Mouse (Mus musculus) myocyte (in vitro differentiated cells): ENCODE data around the gene Rab20. TPM values are rescaled to one million over a fixed set of nuclear protein-coding genes. Genes with fewer than 3 reads are reported as not detected.
A peak's percentile ranks its signal among the peaks of the same experiment; 100 is the strongest.

Source experiments
- H3K27me3 ChIP-seq: one replicate; pipeline ENCODE4 v1.6.1; 2011; ENCODE audit not compliant: control insufficient read depth, insufficient read depth, insufficient read length
- H3K36me3 ChIP-seq: one replicate; pipeline ENCODE4 v1.6.1; 2011; ENCODE audit not compliant: control insufficient read depth, insufficient read depth
- H3K4me2 ChIP-seq: one replicate; pipeline ENCODE4 v1.6.1; 2011; ENCODE audit warnings: low read depth, control low read depth
- H3K4me3 ChIP-seq: one replicate; pipeline ENCODE4 v1.5.1; 2011; ENCODE audit warnings: mild to moderate bottlenecking, control low read depth, moderate library complexity
- H3K79me2 ChIP-seq: one replicate; pipeline ENCODE4 v1.6.1; 2011; ENCODE audit not compliant: control insufficient read depth, insufficient read depth
- H3ac ChIP-seq: one replicate; pipeline ENCODE4 v1.6.1; 2011; ENCODE audit not compliant: control insufficient read depth, insufficient read length
- CEBPB ChIP-seq: IDR thresholded peaks from 2 replicates; pipeline ENCODE4 v1.6.1; 2011; ENCODE audit warnings: mild to moderate bottlenecking, moderate library complexity; ENCODE audit not compliant: poor library complexity, insufficient read depth, severe bottlenecking
- E2F4 ChIP-seq: IDR thresholded peaks from one replicate; pipeline ENCODE4 v1.6.1; 2011; ENCODE audit warnings: mild to moderate bottlenecking, control low read depth, moderate library complexity; ENCODE audit not compliant: insufficient read depth
- MAX ChIP-seq: IDR thresholded peaks from one replicate; pipeline ENCODE4 v1.6.1; 2011; ENCODE audit warnings: low read depth, mild to moderate bottlenecking, control low read depth
- MYOD1 ChIP-seq, 3 experiments: IDR thresholded peaks; one replicate each; pipeline ENCODE4 v1.6.1; 2011; ENCODE audit warnings: control low read depth in 2 of 3, low read depth in 2 of 3, mild to moderate bottlenecking in 2 of 3, moderate library complexity in 1 of 3; ENCODE audit not compliant: insufficient read length in 2 of 3, control insufficient read depth in 1 of 3
- MYOG ChIP-seq, 3 experiments: IDR thresholded peaks; one replicate each; pipeline ENCODE4 v1.6.1; 2011; ENCODE audit warnings: control low read depth in 2 of 3, low read depth in 2 of 3, mild to moderate bottlenecking in 2 of 3; ENCODE audit not compliant: insufficient read length in 2 of 3, control insufficient read depth in 1 of 3, insufficient read depth in 1 of 3
- POLR2A ChIP-seq: IDR thresholded peaks from one replicate; pipeline ENCODE4 v1.6.1; 2011; ENCODE audit warnings: low read depth, mild to moderate bottlenecking, control low read depth, moderate library complexity; ENCODE audit not compliant: insufficient read length
- POLR2AphosphoS2 ChIP-seq: IDR thresholded peaks from one replicate; pipeline ENCODE4 v1.6.1; 2011; ENCODE audit warnings: low read depth, control low read depth; ENCODE audit not compliant: insufficient read length
- REST ChIP-seq: IDR thresholded peaks from one replicate; pipeline ENCODE4 v1.6.1; 2011; ENCODE audit warnings: mild to moderate bottlenecking, control low read depth, moderate library complexity; ENCODE audit not compliant: insufficient read depth, insufficient read length
- SRF ChIP-seq: IDR thresholded peaks from one replicate; pipeline ENCODE4 v1.6.1; 2011; ENCODE audit warnings: low read depth; ENCODE audit not compliant: control insufficient read depth, insufficient read length
- TCF12 ChIP-seq: IDR thresholded peaks from one replicate; pipeline ENCODE4 v1.6.1; 2011; ENCODE audit warnings: mild to moderate bottlenecking, control low read depth; ENCODE audit not compliant: poor library complexity, insufficient read depth, severe bottlenecking
- TCF3 ChIP-seq: IDR thresholded peaks from one replicate; pipeline ENCODE4 v1.6.1; 2011; ENCODE audit warnings: low read depth, control low read depth; ENCODE audit not compliant: insufficient read length
- USF1 ChIP-seq: IDR thresholded peaks from one replicate; pipeline ENCODE4 v1.6.1; 2011; ENCODE audit warnings: low read depth, mild to moderate bottlenecking, control low read depth, moderate library complexity
- polyA plus RNA-seq: library from polyadenylated mRNA; unstranded; fragments of >200 nt; fragmentation: generic; extraction: Trizol; gene quantifications from one replicate; pipeline ENCODE4 v1.2.1, GENCODE M21; 2012; ENCODE audit warnings: missing spikeins

The Rab20 gene
- polyA plus RNA-seq, 1 experiment: 1.2 TPM

- peaks cover 6% of the 10 kb centered on the region for H3K27me3 ChIP-seq
- H3K36me3 ChIP-seq: no peaks in the 10 kb centered on the region
Measured at GRCm38 (mm10) chr8:11477178-11477553, 1.3 kb downstream of the Rab20 start.

GRCm38 (mm10) chr8:11476338-11477177, 2.0 kb downstream of the Rab20 start:
- Histone ChIP-seq H3K4me2 (peak overlapping the region; percentile 93), H3ac (no peak overlapping the region), H3K79me2 (no peaks in the 10 kb centered on the region), H3K36me3 (no peaks in the 10 kb centered on the region), H3K4me3 (peak overlapping the region; percentile 25), H3K27me3 (peaks cover 6% of the 10 kb centered on the region)
- TF ChIP-seq USF1 (no peak), E2F4 (no peak), TCF3 (no peak), POLR2A (no peak), REST (no peak), MYOG (IDR thresholded peaks at IDR 0.05; ENCODE audit: control insufficient read depth in 1 of 3, insufficient read depth in 1 of 3, insufficient read length in 2 of 3, low read depth in 2 of 3) (no peak), MYOD1 (IDR thresholded peaks at IDR 0.05; ENCODE audit: control insufficient read depth in 1 of 3, insufficient read length in 2 of 3, low read depth in 2 of 3) (no peak), SRF (no peak), POLR2AphosphoS2 (no peak), MAX (no peak), CEBPB (no peak), TCF12 (no peak)

More at GRCm38 (mm10) chr8:11477178-11477553, 1.3 kb downstream of the Rab20 start:
- H3K79me2 ChIP-seq: no peaks in the 10 kb centered on the region
- TF ChIP-seq TCF12 (no peak), REST (no peak)
- no peak overlapping the region for H3ac ChIP-seq
- H3K4me3 ChIP-seq: peak overlapping the region; percentile 25
- H3K4me2 ChIP-seq: peak overlapping the region; percentile 93

GRCm38 (mm10) chr8:11475876-11476275, 2.6 kb downstream of the Rab20 start:
- Histone ChIP-seq H3ac (no peak overlapping the region), H3K27me3 (peaks cover 6% of the 10 kb centered on the region), H3K36me3 (no peaks in the 10 kb centered on the region), H3K4me3 (no peak overlapping the region), H3K79me2 (no peaks in the 10 kb centered on the region), H3K4me2 (no peak overlapping the region)
- TF ChIP-seq MYOG (IDR thresholded peaks at IDR 0.05; ENCODE audit: control insufficient read depth in 1 of 3, insufficient read depth in 1 of 3, insufficient read length in 2 of 3, low read depth in 2 of 3) (no peak), TCF12 (no peak), REST (no peak), POLR2AphosphoS2 (no peak), MAX (no peak), TCF3 (no peak), MYOD1 (IDR thresholded peaks at IDR 0.05; ENCODE audit: control insufficient read depth in 1 of 3, insufficient read length in 2 of 3, low read depth in 2 of 3) (no peak), SRF (no peak), CEBPB (no peak), USF1 (no peak), POLR2A (no peak), E2F4 (no peak)

GRCm38 (mm10) chr8:11475397-11475796, 3.1 kb downstream of the Rab20 start:
- Histone ChIP-seq H3K79me2 (no peaks in the 10 kb centered on the region), H3ac (no peak overlapping the region), H3K4me2 (no peak overlapping the region), H3K4me3 (no peak overlapping the region), H3K36me3 (no peaks in the 10 kb centered on the region), H3K27me3 (peaks cover 6% of the 10 kb centered on the region)
- no peak for TF ChIP-seq MYOG (IDR thresholded peaks at IDR 0.05; ENCODE audit: control insufficient read depth in 1 of 3, insufficient read depth in 1 of 3, insufficient read length in 2 of 3, low read depth in 2 of 3)
- no peak for TF ChIP-seq POLR2AphosphoS2
- no peak for TF ChIP-seq REST
- no peak for TF ChIP-seq SRF
- no peak for TF ChIP-seq E2F4
- no peak for TF ChIP-seq TCF3
- TF ChIP-seq MYOD1 (IDR thresholded peaks at IDR 0.05; ENCODE audit: control insufficient read depth in 1 of 3, insufficient read length in 2 of 3, low read depth in 2 of 3): no peak
- no peak for TF ChIP-seq USF1
- TF ChIP-seq TCF12: no peak
- no peak for TF ChIP-seq POLR2A
- no peak for TF ChIP-seq MAX
- no peak for TF ChIP-seq CEBPB

GRCm38 (mm10) chr8:11473072-11473471, 5.4 kb downstream of the Rab20 start:
- Histone ChIP-seq H3K27me3 (peaks cover 2% of the 10 kb centered on the region), H3K79me2 (no peaks in the 10 kb centered on the region), H3K36me3 (no peaks in the 10 kb centered on the region), H3K4me2 (no peak overlapping the region), H3K4me3 (no peak overlapping the region), H3ac (no peak overlapping the region)
- TF ChIP-seq TCF3: no peak
- TF ChIP-seq MYOD1 (IDR thresholded peaks at IDR 0.05; ENCODE audit: control insufficient read depth in 1 of 3, insufficient read length in 2 of 3, low read depth in 2 of 3): no peak
- no peak for TF ChIP-seq MAX
- no peak for TF ChIP-seq MYOG (IDR thresholded peaks at IDR 0.05; ENCODE audit: control insufficient read depth in 1 of 3, insufficient read depth in 1 of 3, insufficient read length in 2 of 3, low read depth in 2 of 3)
- TF ChIP-seq E2F4: no peak
- no peak for TF ChIP-seq SRF
- TF ChIP-seq POLR2A: no peak
- TF ChIP-seq USF1: no peak
- TF ChIP-seq CEBPB: no peak
- no peak for TF ChIP-seq REST
- TF ChIP-seq TCF12: no peak
- TF ChIP-seq POLR2AphosphoS2: no peak
